Mouse (Mus musculus): ENCODE results near the gene Tbc1d8.

- no peak for TF ChIP-seq CTCF (IDR thresholded peaks at IDR 0.05; ENCODE audit: insufficient read depth, low read depth, low read length)
- TF ChIP-seq POLR2A (IDR thresholded peaks at IDR 0.05; ENCODE audit: insufficient read depth, low read depth, low read length) = no peak
Observed at GRCm38 (mm10) chr1:39511775-39512174, 33.2 kb upstream of the Tbc1d8 start.
